Mouse (Mus musculus) midbrain, embryonic 16.5 days (tissue): ENCODE measurements at regions not wholly inside any gene's neighbourhood (a gene's known extent, or its start where the extent isn't known, plus 50 kb on each side); places are given as distances from the start of the nearest gene placed in this dataset.
"Not testable (repeated sequence)": the region's sequence is repeated elsewhere in the genome, so short reads cannot be mapped to it uniquely, and the experiment has no call there.

Source experiments
- ATAC-seq: fragments of 200-750 bp; cut with Nextera tagmentation; 2 replicates; pipeline ENCODE4 v1.8.0; 2017; ENCODE audit warnings: moderate TSS enrichment
- H3K27ac ChIP-seq: fragments of 300-500 bp; sonication (generic); 2 replicates; pipeline ENCODE4 v1.5.1; 2014; ENCODE audit warnings: mild to moderate bottlenecking, low read length, mixed read lengths
- H3K27me3 ChIP-seq: fragments of 300-500 bp; sonication (generic); 2 replicates; pipeline ENCODE4 v1.6.1; 2014; ENCODE audit warnings: low read depth, low read length, mixed read lengths; ENCODE audit not compliant: control insufficient read depth, insufficient read depth
- H3K36me3 ChIP-seq: fragments of 300-500 bp; sonication (generic); 2 replicates; pipeline ENCODE4 v1.6.1; 2014; ENCODE audit warnings: mild to moderate bottlenecking, low read length, moderate library complexity, mixed read lengths; ENCODE audit not compliant: control insufficient read depth, insufficient read depth
- H3K4me1 ChIP-seq: fragments of 300-500 bp; sonication (generic); 2 replicates; pipeline ENCODE4 v1.6.1; 2014; ENCODE audit warnings: mild to moderate bottlenecking, low read length, mixed read lengths; ENCODE audit not compliant: control insufficient read depth, insufficient read depth
- H3K4me2 ChIP-seq: fragments of 300-500 bp; sonication (generic); 2 replicates; pipeline ENCODE4 v1.6.1; 2014; ENCODE audit warnings: mild to moderate bottlenecking, low read length, mixed read lengths
- H3K4me3 ChIP-seq: fragments of 300-500 bp; sonication (generic); 2 replicates; pipeline ENCODE4 v1.5.1; 2014; ENCODE audit warnings: low read depth, mild to moderate bottlenecking, low read length, moderate library complexity, mixed read lengths
- H3K9ac ChIP-seq: fragments of 300-500 bp; sonication (generic); 2 replicates; pipeline ENCODE4 v1.6.1; 2014; ENCODE audit warnings: low read depth, low read length, mixed read lengths
- H3K9me3 ChIP-seq: fragments of 300-500 bp; sonication (generic); replicated peaks from 2 replicates; pipeline ENCODE4 v1.6.1; 2014; ENCODE audit warnings: mild to moderate bottlenecking, low read length, mixed read lengths; ENCODE audit not compliant: control insufficient read depth, poor library complexity, severe bottlenecking
- WGBS: fragments of 180-500 bp; shearing (Covaris S2); extraction: QIAGEN DNeasy Blood & Tissue Kit; methylation state at CpG from one replicate; pipeline ENCODE4 v1.1.7; 2014; 5-methylcytosine and 5-hydroxymethylcytosine counted together

- Histone ChIP-seq H3K4me2 (no peak overlapping the region), H3K27me3 (no peaks in the 10 kb centered on the region), H3K36me3 (no peaks in the 10 kb centered on the region), H3K9ac (no peak overlapping the region), H3K4me1 (no peaks in the 10 kb centered on the region), H3K27ac (no peak overlapping the region), H3K4me3 (no peak overlapping the region), H3K9me3 (0 out of 2 replicates have a peak, but pooled peaks cover 3% of the 10 kb centered on the region)
- ATAC-seq: no peak
- WGBS: 61% methylated on average over 2 of the region's 2 CpGs
Measured at GRCm38 (mm10) chr10:38383161-38383560, 438.4 kb downstream of the Rfpl4b start.

GRCm38 (mm10) chr10:38381873-38382296 lies 439.7 kb downstream of the Rfpl4b start:
- ATAC-seq: peak; percentile 51
- Histone ChIP-seq H3K4me3 (no peak overlapping the region), H3K9ac (no peak overlapping the region), H3K4me2 (no peak overlapping the region), H3K36me3 (no peaks in the 10 kb centered on the region), H3K9me3 (no peaks in the 10 kb centered on the region), H3K27me3 (no peaks in the 10 kb centered on the region), H3K4me1 (no peaks in the 10 kb centered on the region), H3K27ac (no peak overlapping the region)
- WGBS: 87% methylated on average over 7 of the region's 7 CpGs

- Histone ChIP-seq H3K27me3 (no peaks in the 10 kb centered on the region), H3K9ac (no peak overlapping the region), H3K4me3 (no peak overlapping the region), H3K36me3 (no peaks in the 10 kb centered on the region), H3K4me2 (no peak overlapping the region), H3K4me1 (no peaks in the 10 kb centered on the region), H3K27ac (peak overlapping the region; percentile 3; the same call in 1 of the 2 replicates), H3K9me3 (no peaks in the 10 kb centered on the region)
- WGBS: 62% methylated on average over 2 of the region's 2 CpGs
- ATAC-seq: no peak
Measured at GRCm38 (mm10) chr10:38380388-38380787, 441.2 kb downstream of the Rfpl4b start.

GRCm38 (mm10) chr10:38366776-38367175 lies 454.8 kb downstream of the Rfpl4b start:
- ATAC-seq: no peak
- H3K27ac ChIP-seq: no peak overlapping the region
- H3K4me2 ChIP-seq: no peak overlapping the region
- H3K4me1 ChIP-seq: no peaks in the 10 kb centered on the region
- H3K9me3 ChIP-seq: no peaks in the 10 kb centered on the region
- WGBS: 92% methylated on average over 2 of the region's 2 CpGs
- H3K27me3 ChIP-seq: no peaks in the 10 kb centered on the region
- no peak overlapping the region for H3K9ac ChIP-seq
- H3K4me3 ChIP-seq: no peak overlapping the region
- no peaks in the 10 kb centered on the region for H3K36me3 ChIP-seq

GRCm38 (mm10) chr10:38364876-38365275 lies 456.7 kb downstream of the Rfpl4b start:
- Histone ChIP-seq H3K4me3 (no peak overlapping the region), H3K27me3 (no peaks in the 10 kb centered on the region), H3K27ac (no peak overlapping the region), H3K4me2 (no peak overlapping the region), H3K9ac (no peak overlapping the region), H3K9me3 (no peaks in the 10 kb centered on the region), H3K36me3 (no peaks in the 10 kb centered on the region), H3K4me1 (no peaks in the 10 kb centered on the region)
- no peak for ATAC-seq
- WGBS: 79% methylated on average over 4 of the region's 4 CpGs

- H3K27ac ChIP-seq: no peak overlapping the region
- H3K4me1 ChIP-seq: no peaks in the 10 kb centered on the region
- ATAC-seq: peak; percentile 62; the same call in 1 of the 2 replicates
Measured at GRCm38 (mm10) chr10:38357539-38358232, 463.9 kb downstream of the Rfpl4b start.

GRCm38 (mm10) chr10:38353973-38354372 lies 467.6 kb downstream of the Rfpl4b start:
- H3K27ac ChIP-seq: no peak overlapping the region
- no peaks in the 10 kb centered on the region for H3K4me1 ChIP-seq
- H3K9me3 ChIP-seq: no peaks in the 10 kb centered on the region
- no peak for ATAC-seq
- no peaks in the 10 kb centered on the region for H3K36me3 ChIP-seq
- 37% methylated on average over 2 of the region's 2 CpGs for WGBS
- no peaks in the 10 kb centered on the region for H3K27me3 ChIP-seq
- no peak overlapping the region for H3K4me2 ChIP-seq
- H3K9ac ChIP-seq: no peak overlapping the region
- H3K4me3 ChIP-seq: no peak overlapping the region

More at GRCm38 (mm10) chr10:38357539-38358232, 463.9 kb downstream of the Rfpl4b start:
- Histone ChIP-seq H3K4me2 (no peak overlapping the region), H3K4me3 (no peak overlapping the region), H3K9me3 (no peaks in the 10 kb centered on the region), H3K9ac (no peak overlapping the region), H3K27me3 (no peaks in the 10 kb centered on the region), H3K36me3 (no peaks in the 10 kb centered on the region)
- WGBS: 86% methylated on average over 1 of the region's 1 CpGs

GRCm38 (mm10) chr10:38353526-38353925 lies 468.1 kb downstream of the Rfpl4b start:
- ATAC-seq: no peak
- H3K9ac ChIP-seq: no peak overlapping the region

GRCm38 (mm10) chr10:38347029-38347428 lies 474.6 kb downstream of the Rfpl4b start:
- not testable (repeated sequence) for ATAC-seq, H3K4me2 ChIP-seq, H3K4me1 ChIP-seq, H3K9me3 ChIP-seq, H3K27me3 ChIP-seq, H3K27ac ChIP-seq, H3K9ac ChIP-seq, H3K4me3 ChIP-seq, H3K36me3 ChIP-seq
- WGBS: 74% methylated on average over 8 of the region's 8 CpGs

More at GRCm38 (mm10) chr10:38353526-38353925, 468.1 kb downstream of the Rfpl4b start:
- Histone ChIP-seq H3K4me1 (no peaks in the 10 kb centered on the region), H3K36me3 (no peaks in the 10 kb centered on the region), H3K4me2 (no peak overlapping the region), H3K9me3 (no peaks in the 10 kb centered on the region), H3K27me3 (no peaks in the 10 kb centered on the region), H3K4me3 (no peak overlapping the region), H3K27ac (no peak overlapping the region)
- 57% methylated on average over 5 of the region's 5 CpGs for WGBS
